Mouse (Mus musculus) G1E (cell line): ENCODE data around the gene Arid5b.

Experiments used
- CTCF ChIP-seq: IDR thresholded peaks from 2 replicates; pipeline ENCODE4 v1.5.1; 2012; ENCODE audit warnings: low read depth, low read length, inconsistent platforms, mixed read lengths
- GATA1 ChIP-seq: IDR thresholded peaks from 2 replicates; pipeline ENCODE4 v1.6.1; 2012; ENCODE audit warnings: borderline replicate concordance, low read length, inconsistent platforms, mixed read lengths
- TAL1 ChIP-seq: conservative IDR thresholded peaks from 2 replicates; pipeline ENCODE4 v1.6.1; 2012; ENCODE audit warnings: low read depth, low read length, inconsistent platforms, mixed read lengths

GRCm38 (mm10) chr10:68141567-68141966 is 137.0 kb downstream of the Arid5b start:
- no peak for TF ChIP-seq GATA1
- TF ChIP-seq TAL1, result no peak
- no peak for TF ChIP-seq CTCF
